Mouse (Mus musculus) embryonic facial prominence, embryonic 11.5 days (tissue): ENCODE results near the gene Cntn4. TPM values are rescaled to one million over a fixed set of nuclear protein-coding genes. Genes with fewer than 3 reads are reported as not detected.

Source experiments
- ATAC-seq: fragments of 200-750 bp; cut with Nextera tagmentation; replicated peaks from 2 replicates; pipeline ENCODE4 v1.8.0; 2017; ENCODE audit warnings: low read depth; ENCODE audit not compliant: insufficient number of reproducible peaks, low FRiP score, low TSS enrichment
- DNase-seq: peaks from one replicate; pipeline ENCODE4 v3.0.0-alpha.2; 2015; ENCODE audit warnings: low spot score
- H3K27ac ChIP-seq: fragments of 300-500 bp; sonication (generic); replicated peaks from 2 replicates; pipeline ENCODE4 v1.5.1; 2014; ENCODE audit warnings: mild to moderate bottlenecking, low read depth, low read length, control low read depth
- H3K27me3 ChIP-seq: fragments of 300-500 bp; sonication (generic); 2 replicates; pipeline ENCODE4 v1.6.1; 2014; ENCODE audit warnings: mild to moderate bottlenecking, low read length, moderate library complexity, mixed read lengths; ENCODE audit not compliant: control insufficient read depth, insufficient read depth
- H3K36me3 ChIP-seq: fragments of 300-500 bp; sonication (generic); replicated peaks from 2 replicates; pipeline ENCODE4 v1.6.1; 2014; ENCODE audit warnings: low read depth, mild to moderate bottlenecking, low read length, moderate library complexity, mixed read lengths; ENCODE audit not compliant: control insufficient read depth, insufficient read depth
- H3K4me1 ChIP-seq: fragments of 300-500 bp; sonication (generic); 2 replicates; pipeline ENCODE4 v1.6.1; 2014; ENCODE audit warnings: low read length, mixed read lengths; ENCODE audit not compliant: control insufficient read depth, insufficient read depth
- H3K4me2 ChIP-seq: fragments of 300-500 bp; sonication (generic); 2 replicates; pipeline ENCODE4 v1.6.1; 2014; ENCODE audit warnings: low read depth, mild to moderate bottlenecking, control low read depth, low read length, moderate library complexity
- H3K4me3 ChIP-seq: fragments of 300-500 bp; sonication (generic); 2 replicates; pipeline ENCODE4 v1.5.1; 2014; ENCODE audit warnings: low read depth, low read length, control low read depth
- H3K9ac ChIP-seq: fragments of 300-500 bp; sonication (generic); replicated peaks from 2 replicates; pipeline ENCODE4 v1.6.1; 2014; ENCODE audit warnings: mild to moderate bottlenecking, control low read depth, low read length
- H3K9me3 ChIP-seq: fragments of 300-500 bp; sonication (generic); replicated peaks from 2 replicates; pipeline ENCODE4 v1.6.1; 2016; ENCODE audit warnings: mild to moderate bottlenecking, low read length, inconsistent platforms, mixed read lengths; ENCODE audit not compliant: control insufficient read depth
- WGBS: fragments of 180-500 bp; shearing (Covaris S2); extraction: QIAGEN DNeasy Blood & Tissue Kit; methylation state at CpG from one replicate; pipeline ENCODE4 v1.1.7; 2014; 5-methylcytosine and 5-hydroxymethylcytosine counted together
- polyA plus RNA-seq: library from polyadenylated mRNA; unstranded; fragments of >200 nt; fragmentation: Nextera tagmentation; extraction: Ambion mirVana; gene quantifications from 2 replicates; pipeline ENCODE4 v1.2.1, GENCODE M21; 2014

Cntn4 gene
- polyA plus RNA-seq, 1 experiment from 2014 or later = 2.0 TPM

- no peak overlapping the region for H3K4me3 ChIP-seq
- H3K4me1 ChIP-seq = no peaks in the 10 kb centered on the region
- no peak overlapping the region for H3K9ac ChIP-seq
- WGBS = 87% methylated on average over 6 of the region's 6 CpGs
- no peak for ATAC-seq
- DNase-seq = no peak
- no peaks in the 10 kb centered on the region for H3K9me3 ChIP-seq
- H3K36me3 ChIP-seq = no peaks in the 10 kb centered on the region
- H3K4me2 ChIP-seq = no peak overlapping the region
- H3K27me3 ChIP-seq = no peaks in the 10 kb centered on the region
- no peak overlapping the region for H3K27ac ChIP-seq
Observed at GRCm38 (mm10) chr6:106281621-106282020, 604.2 kb downstream of the Cntn4 start.

- Histone ChIP-seq H3K27me3 (no peaks in the 10 kb centered on the region), H3K27ac (no peak overlapping the region), H3K4me2 (no peak overlapping the region), H3K4me3 (no peak overlapping the region), H3K36me3 (no peaks in the 10 kb centered on the region), H3K9ac (no peak overlapping the region), H3K9me3 (no peaks in the 10 kb centered on the region), H3K4me1 (no peaks in the 10 kb centered on the region)
- DNase-seq (no peak), ATAC-seq (no peak)
- 64% methylated on average over 1 of the region's 1 CpGs for WGBS
Observed at GRCm38 (mm10) chr6:106283815-106284214, 606.4 kb downstream of the Cntn4 start.

- H3K4me2 ChIP-seq = no peak overlapping the region
- H3K36me3 ChIP-seq = no peaks in the 10 kb centered on the region
- H3K4me3 ChIP-seq = no peak overlapping the region
- H3K27ac ChIP-seq = no peak overlapping the region
- H3K9ac ChIP-seq = no peak overlapping the region
- ATAC-seq = no peak
- H3K9me3 ChIP-seq = no peaks in the 10 kb centered on the region
- H3K4me1 ChIP-seq = no peaks in the 10 kb centered on the region
- WGBS = 70% methylated on average over 1 of the region's 1 CpGs
- no peak for DNase-seq
- H3K27me3 ChIP-seq = no peaks in the 10 kb centered on the region
Observed at GRCm38 (mm10) chr6:106299451-106299850, 622.0 kb downstream of the Cntn4 start.

GRCm38 (mm10) chr6:106300179-106300578, 622.7 kb downstream of the Cntn4 start:
- Histone ChIP-seq H3K4me3 (no peak overlapping the region), H3K4me2 (no peak overlapping the region), H3K27ac (no peak overlapping the region), H3K9ac (no peak overlapping the region), H3K4me1 (no peaks in the 10 kb centered on the region), H3K9me3 (no peaks in the 10 kb centered on the region), H3K27me3 (no peaks in the 10 kb centered on the region), H3K36me3 (no peaks in the 10 kb centered on the region)
- ATAC-seq = no peak
- no peak for DNase-seq
- WGBS = 71% methylated on average over 3 of the region's 3 CpGs

- DNase-seq = no peak
- H3K4me1 ChIP-seq = no peaks in the 10 kb centered on the region
- 84% methylated on average over 4 of the region's 4 CpGs for WGBS
- H3K27ac ChIP-seq = no peak overlapping the region
- H3K4me2 ChIP-seq = no peak overlapping the region
- no peaks in the 10 kb centered on the region for H3K27me3 ChIP-seq
- no peak overlapping the region for H3K4me3 ChIP-seq
- no peaks in the 10 kb centered on the region for H3K9me3 ChIP-seq
- ATAC-seq = no peak
- H3K9ac ChIP-seq = no peak overlapping the region
- no peaks in the 10 kb centered on the region for H3K36me3 ChIP-seq
Observed at GRCm38 (mm10) chr6:106302435-106302834, 625.0 kb downstream of the Cntn4 start.

GRCm38 (mm10) chr6:106328987-106329386, 651.5 kb downstream of the Cntn4 start:
- DNase-seq = no peak

GRCm38 (mm10) chr6:106329636-106330035, 652.2 kb downstream of the Cntn4 start:
- H3K27me3 ChIP-seq = no peaks in the 10 kb centered on the region
- no peak overlapping the region for H3K4me2 ChIP-seq
- H3K36me3 ChIP-seq = no peaks in the 10 kb centered on the region
- H3K9me3 ChIP-seq = no peaks in the 10 kb centered on the region
- no peak for DNase-seq
- H3K9ac ChIP-seq = no peak overlapping the region
- 83% methylated on average over 1 of the region's 1 CpGs for WGBS
- H3K4me3 ChIP-seq = no peak overlapping the region
- H3K4me1 ChIP-seq = no peaks in the 10 kb centered on the region
- H3K27ac ChIP-seq = no peak overlapping the region
- ATAC-seq = no peak

More at GRCm38 (mm10) chr6:106328987-106329386, 651.5 kb downstream of the Cntn4 start:
- no peak overlapping the region for H3K27ac ChIP-seq
- H3K4me1 ChIP-seq = no peaks in the 10 kb centered on the region
- no peaks in the 10 kb centered on the region for H3K9me3 ChIP-seq
- no peaks in the 10 kb centered on the region for H3K27me3 ChIP-seq
- H3K4me2 ChIP-seq = no peak overlapping the region
- H3K4me3 ChIP-seq = no peak overlapping the region
- H3K36me3 ChIP-seq = no peaks in the 10 kb centered on the region
- WGBS = 65% methylated on average over 1 of the region's 1 CpGs
- ATAC-seq = no peak
- no peak overlapping the region for H3K9ac ChIP-seq

GRCm38 (mm10) chr6:106332466-106332865, 655.0 kb downstream of the Cntn4 start:
- ATAC-seq (no peak), DNase-seq (no peak)
- Histone ChIP-seq H3K4me3 (no peak overlapping the region), H3K27ac (no peak overlapping the region), H3K4me2 (no peak overlapping the region), H3K9me3 (no peaks in the 10 kb centered on the region), H3K36me3 (no peaks in the 10 kb centered on the region), H3K4me1 (no peaks in the 10 kb centered on the region), H3K27me3 (no peaks in the 10 kb centered on the region), H3K9ac (no peak overlapping the region)
- 86% methylated on average over 3 of the region's 3 CpGs for WGBS
